Mouse (Mus musculus) spleen, postnatal 10 days (tissue): ENCODE data around the gene Gm973.

Source experiments
- DNase-seq, 2 experiments: peaks; one replicate each; pipeline ENCODE4 v3.0.0; 2021 to 2022; ENCODE audit warnings: low spot score in 2 of 2

Gene Gm973

DNA sequence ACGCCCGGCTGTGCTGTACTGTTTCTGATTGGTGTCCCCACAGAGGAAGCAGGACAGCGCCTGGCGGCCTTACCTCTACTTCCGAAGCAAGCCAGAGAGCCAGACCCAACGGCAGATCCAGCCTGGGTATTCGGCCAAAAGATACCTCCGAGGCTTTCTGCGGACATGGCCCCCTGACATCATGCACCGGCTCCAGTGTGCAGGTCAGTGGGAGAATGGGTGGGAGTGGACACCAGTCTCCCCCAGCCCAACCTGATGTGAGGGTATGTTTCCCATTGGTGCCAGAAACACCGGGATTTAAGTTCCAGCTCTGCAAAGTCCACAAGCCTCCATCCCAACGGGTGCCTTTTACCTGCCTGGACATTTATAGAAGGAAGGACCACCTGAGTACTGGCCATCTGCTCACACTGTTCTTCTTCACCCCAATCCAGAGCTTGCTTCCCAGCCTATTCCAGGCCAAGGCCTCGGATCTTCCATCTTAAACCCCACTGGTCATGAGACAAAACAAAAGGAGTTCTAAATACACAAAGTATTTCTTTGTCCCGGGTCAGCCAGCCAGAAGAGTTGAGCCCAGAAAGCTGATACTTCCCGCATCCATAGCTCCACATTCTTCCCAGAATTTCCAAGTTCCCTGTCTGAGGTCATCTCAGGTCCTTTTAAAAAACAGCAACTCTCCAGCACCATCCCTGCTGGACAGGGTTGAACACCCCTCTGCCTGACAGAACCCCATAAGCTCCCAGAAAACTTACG, 25.4 kb downstream of the Gm973 start:
- DNase-seq = no peak

GRCm38 (mm10) chr1:59542231-59542630, 26.2 kb downstream of the Gm973 start:
- DNase-seq = no peak

DNA sequence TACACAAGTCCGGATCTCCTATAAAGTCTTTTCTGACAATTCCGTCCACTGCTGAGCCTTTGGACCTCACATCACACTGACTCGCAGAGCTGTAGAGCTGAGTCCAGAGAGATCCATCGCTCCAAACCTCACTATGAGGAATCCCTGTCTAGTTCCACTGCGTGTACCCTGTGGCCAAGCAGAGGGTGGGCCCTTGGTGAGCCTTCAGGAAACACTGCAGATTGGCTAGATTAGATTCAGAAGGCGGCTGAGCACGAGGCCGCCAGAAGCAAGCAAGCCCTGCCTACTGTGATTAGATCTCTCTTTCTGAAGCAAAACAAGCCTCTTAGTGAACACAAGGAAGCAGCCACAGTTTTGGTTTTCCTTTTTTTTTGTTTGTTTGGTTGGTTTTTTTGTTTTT, 27.8 kb downstream of the Gm973 start:
- DNase-seq = no peak

DNA sequence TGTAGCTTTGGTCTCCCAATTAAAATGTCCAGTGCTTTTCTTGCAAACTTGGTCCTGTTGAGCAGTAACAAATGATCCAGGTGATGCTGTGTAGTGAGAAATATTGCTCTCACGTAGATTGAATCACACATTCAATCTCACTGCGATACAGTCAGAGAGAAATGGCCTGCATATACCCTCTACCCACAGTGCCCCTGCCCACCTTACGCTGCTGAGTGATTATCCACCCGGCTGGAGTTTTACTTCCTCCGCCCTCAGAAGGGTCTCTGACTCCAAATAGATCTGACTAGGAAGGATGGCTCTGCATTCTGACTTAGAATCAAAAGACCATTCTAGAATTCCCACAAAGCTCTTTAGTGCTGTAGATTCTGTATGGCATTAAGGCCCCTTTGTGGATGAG, 32.4 kb downstream of the Gm973 start:
- DNase-seq = no peak

DNA sequence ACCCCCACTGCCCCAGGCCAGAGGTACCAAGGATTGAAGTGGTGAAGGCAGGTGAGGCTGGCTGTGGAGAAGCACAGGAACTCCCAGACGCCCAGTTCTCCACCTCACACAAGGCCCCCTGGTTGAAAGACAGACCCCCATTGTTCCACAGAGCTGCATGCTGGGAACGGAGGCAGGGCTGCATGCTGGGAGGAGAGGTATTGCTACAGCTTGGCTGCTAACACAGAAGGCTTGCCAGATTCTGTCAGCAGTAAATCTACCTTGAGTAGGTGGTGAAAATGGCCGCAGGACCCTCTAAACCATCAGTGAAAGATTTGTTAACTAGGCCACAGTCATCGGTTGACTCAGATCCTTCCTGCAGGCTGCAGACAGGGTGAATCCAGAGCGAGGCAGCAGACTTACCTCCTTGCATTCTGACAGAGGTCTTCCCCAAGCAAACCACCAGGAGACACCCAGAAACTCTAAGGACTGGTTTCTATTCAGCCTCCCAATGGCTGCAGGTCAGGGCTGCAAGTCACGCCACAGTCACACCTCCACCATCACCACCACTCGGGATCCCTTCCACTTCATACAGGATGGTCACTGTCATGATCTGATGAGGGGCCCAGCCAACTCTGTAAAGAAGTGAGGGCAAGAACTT, 33.1 kb downstream of the Gm973 start:
- DNase-seq = no peak

DNA sequence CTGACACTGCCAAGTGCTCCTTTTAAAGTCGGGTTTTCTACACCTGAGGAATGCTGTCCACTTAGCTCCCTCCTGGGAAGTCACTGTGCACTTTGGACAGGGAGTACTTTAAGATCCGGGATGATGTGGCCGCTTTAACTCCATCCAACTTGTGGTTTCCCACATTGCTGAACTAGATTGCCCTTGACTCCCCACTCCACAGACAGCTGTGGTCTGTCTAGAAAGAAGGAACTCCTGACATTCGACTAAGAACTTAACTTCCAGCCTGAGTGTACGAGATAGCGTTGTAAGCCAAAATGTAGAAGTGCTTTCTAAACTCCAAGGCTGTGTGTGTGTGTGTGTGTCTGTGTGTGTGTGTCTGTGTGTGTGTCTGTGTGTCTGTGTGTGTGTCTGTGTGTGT, 34.2 kb downstream of the Gm973 start:
- DNase-seq = no peak

GRCm38 (mm10) chr1:59550996-59551395, 34.9 kb downstream of the Gm973 start:
- no peak for DNase-seq

DNA sequence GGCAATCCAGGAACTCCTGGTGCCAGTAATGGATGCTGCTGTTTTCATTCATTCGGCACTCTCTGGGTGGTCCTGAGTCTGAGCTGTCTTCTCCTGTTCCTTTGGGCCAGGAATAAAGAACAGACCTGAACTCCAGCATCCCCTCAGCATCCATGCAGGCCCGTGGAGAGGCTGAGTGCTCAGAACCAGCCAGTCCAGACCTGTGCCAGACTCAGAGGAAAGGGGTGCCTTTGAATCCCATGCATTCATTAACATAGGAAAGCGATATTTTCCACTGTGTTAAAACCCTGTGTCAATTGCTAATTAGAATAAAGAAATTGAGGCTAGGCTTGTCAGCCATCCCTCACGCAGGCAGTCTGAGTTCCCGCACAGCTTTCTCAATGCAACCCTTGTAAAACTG, 37.6 kb downstream of the Gm973 start:
- no peak for DNase-seq

GRCm38 (mm10) chr1:59563581-59563980, 47.5 kb downstream of the Gm973 start:
- no peak for DNase-seq

GRCm38 (mm10) chr1:59565804-59566203, 49.7 kb downstream of the Gm973 start:
- no peak for DNase-seq

- no peak for DNase-seq
Measured at GRCm38 (mm10) chr1:59566281-59566680, 50.2 kb downstream of the Gm973 start.

DNA sequence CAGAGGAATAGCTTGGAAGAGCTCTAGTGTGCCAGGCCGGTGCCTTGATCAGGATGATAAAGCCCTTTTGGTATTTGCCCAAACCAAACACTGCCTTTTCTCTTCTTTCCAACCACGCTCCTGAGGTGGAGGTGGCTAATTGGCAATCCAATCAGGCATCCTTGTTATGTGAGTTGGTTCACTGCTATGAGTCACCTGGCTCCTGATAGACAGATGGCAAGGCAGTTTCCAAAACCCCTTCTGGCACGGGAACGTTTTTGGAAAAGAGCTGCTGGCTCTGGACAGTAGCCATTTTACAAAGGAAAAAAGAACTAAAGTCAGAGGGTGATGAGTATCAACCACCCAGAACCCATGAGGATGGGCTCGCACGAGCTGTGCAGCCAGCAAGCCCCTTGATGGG, 50.9 kb downstream of the Gm973 start:
- DNase-seq = no peak

- no peak for DNase-seq
Measured at GRCm38 (mm10) chr1:59567521-59567920, 51.5 kb downstream of the Gm973 start.

- no peak for DNase-seq
Measured at GRCm38 (mm10) chr1:59568283-59568682, 52.2 kb downstream of the Gm973 start.

GRCm38 (mm10) chr1:59569301-59569700, 53.2 kb downstream of the Gm973 start:
- no peak for DNase-seq

- DNase-seq = no peak
Measured at GRCm38 (mm10) chr1:59570767-59571166, 54.7 kb downstream of the Gm973 start.

- DNase-seq = no peak
Measured at GRCm38 (mm10) chr1:59571502-59571901, 55.4 kb downstream of the Gm973 start.

- no peak for DNase-seq
Measured at GRCm38 (mm10) chr1:59573843-59574242, 57.8 kb downstream of the Gm973 start.

- no peak for DNase-seq
Measured at GRCm38 (mm10) chr1:59574262-59575187, 58.5 kb downstream of the Gm973 start.

DNA sequence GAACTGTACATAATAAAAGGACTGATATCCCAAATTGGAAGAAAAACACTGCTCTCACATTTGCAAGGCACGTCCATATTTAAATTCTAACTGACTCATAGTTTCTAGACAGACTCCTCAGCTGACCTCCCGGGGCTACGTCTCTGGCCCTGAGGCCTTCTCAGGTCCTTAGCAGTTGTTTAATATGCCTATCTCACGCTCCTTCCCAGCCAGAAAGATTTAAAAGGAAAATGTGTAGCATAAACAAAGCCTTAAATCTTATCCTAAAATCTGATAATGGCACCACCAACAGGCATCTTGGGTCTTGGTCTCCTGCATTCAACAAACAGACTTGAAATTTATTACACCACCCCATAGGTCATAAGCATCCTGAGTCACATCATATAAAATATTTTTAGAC, 62.7 kb downstream of the Gm973 start:
- DNase-seq = no peak

GRCm38 (mm10) chr1:59579327-59579726, 63.3 kb downstream of the Gm973 start:
- no peak for DNase-seq

DNA sequence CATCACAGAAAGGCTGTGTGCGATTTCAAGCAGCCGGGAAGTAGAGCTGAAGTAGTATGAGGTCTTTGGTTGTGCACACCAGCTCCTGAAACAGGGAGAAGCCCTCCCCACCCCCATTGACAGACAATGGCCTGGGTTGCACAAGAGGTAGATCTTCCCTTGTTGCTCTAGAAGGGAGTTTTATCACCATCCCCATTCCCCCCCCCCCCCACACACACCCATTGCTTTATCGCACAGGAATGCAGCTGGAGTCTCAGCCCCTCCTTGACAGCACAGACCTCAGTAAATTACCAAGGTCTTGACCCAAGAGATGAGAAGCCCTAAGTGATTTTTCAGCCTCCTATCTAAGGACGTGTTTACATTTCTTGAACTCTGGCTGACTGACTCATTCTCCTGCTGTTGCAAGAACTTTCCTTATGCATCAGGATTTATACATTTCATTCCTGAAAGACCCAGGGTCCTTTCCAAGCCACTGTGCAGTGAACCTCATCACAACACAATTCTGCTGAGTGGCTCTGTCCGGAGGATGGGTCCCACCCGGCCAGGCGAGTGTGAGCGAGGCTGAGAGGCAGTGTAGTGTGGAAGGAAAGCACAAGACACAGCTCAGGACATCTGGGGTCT, 64.2 kb downstream of the Gm973 start:
- no peak for DNase-seq
